ENCODE assay signal across 8 mouse cellular contexts in the genomic region with DNA sequence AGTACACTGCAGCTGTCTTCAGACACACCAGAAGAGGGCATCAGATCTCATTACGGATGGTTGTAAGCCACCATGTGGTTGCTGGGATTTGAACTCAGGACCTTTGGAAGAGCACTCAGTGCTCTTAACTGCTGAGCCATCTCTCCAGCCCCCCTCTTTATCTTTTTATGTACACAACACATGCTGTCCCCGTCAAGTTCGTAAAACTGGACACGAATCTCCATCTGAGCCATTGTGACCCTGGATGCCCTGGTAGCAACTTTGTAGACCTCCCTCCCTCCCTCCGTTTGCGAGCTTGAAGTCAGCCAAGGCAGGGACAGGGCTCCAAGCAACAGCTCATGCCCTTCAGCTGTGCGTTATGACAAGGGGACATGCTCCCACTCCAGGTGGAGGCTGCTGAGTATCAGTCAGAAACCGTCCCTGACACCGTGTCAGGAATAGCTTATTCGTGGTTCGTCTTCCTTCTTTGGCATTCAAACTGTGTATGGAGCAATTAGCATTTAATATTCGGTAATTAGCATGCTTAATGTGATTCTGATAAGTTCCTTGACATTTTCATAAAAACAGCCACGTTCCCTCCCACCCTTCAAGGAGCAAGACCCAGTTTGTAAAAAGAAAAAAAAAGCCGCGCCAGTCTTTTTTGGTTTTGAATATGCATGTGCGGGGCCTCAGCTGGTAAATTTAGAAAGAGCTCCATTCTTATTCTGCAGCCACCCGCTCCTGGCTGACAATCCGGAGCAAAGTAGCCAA. TPM values are rescaled to one million over a fixed set of nuclear protein-coding genes. Genes with fewer than 3 reads are reported as not detected.
DNase-seq lines count a peak whose midpoint lies in the region; ATAC-seq and TF ChIP-seq lines count a peak whose summit lies in the region.

No protein-coding gene starts in this region.

- no peak for TF ChIP-seq CTCF in E14TG2a.4 (conservative IDR thresholded peaks at IDR 0.05; ENCODE audit: low read length)

- no peak for ATAC-seq in heart, embryonic 12.5 days (ENCODE audit: insufficient number of reproducible peaks, low FRiP score)
- no peak for ATAC-seq in hindbrain, embryonic 16.5 days
- ATAC-seq in midbrain, embryonic 11.5 days (ENCODE audit: low FRiP score): 0 out of 2 replicates have a peak, but pooled peaks have one; percentile 14

- H3K9ac ChIP-seq in heart, embryonic 12.5 days: peak overlapping the region; percentile 68
- peak overlapping the region; percentile 52 for H3K9ac ChIP-seq in hindbrain, embryonic 16.5 days (ENCODE audit: low read depth, low read length)
- H3K9ac ChIP-seq in midbrain, embryonic 11.5 days (ENCODE audit: low read length): peak overlapping the region; percentile 79

- H3K36me3 ChIP-seq in heart, embryonic 12.5 days: peaks cover 29% of the 10 kb centered on the region
- H3K36me3 ChIP-seq in E14TG2a.4 (ENCODE audit: insufficient read depth, low read length): peaks cover 38% of the 10 kb centered on the region
- H3K36me3 ChIP-seq in hindbrain, embryonic 16.5 days (ENCODE audit: control insufficient read depth, insufficient read depth, low read length): peaks cover 21% of the 10 kb centered on the region
- H3K36me3 ChIP-seq in midbrain, embryonic 11.5 days (ENCODE audit: control insufficient read depth, insufficient read depth, low read length): peaks cover 8% of the 10 kb centered on the region; the same call in 1 of the 2 replicates

- no peak for DNase-seq in heart, postnatal 36 days
- DNase-seq in embryo, embryonic 11.5 days (ENCODE audit: low read depth, low spot score): peak; percentile 24
- peak; percentile 94 for DNase-seq in midbrain, embryonic 11.5 days (ENCODE audit: low spot score, missing footprints)
- no peak for DNase-seq in ovary, postnatal 36 days (ENCODE audit: low spot score)
- no peak for DNase-seq in Muller cell, postnatal 12 days (ENCODE audit: inconsistent ontology term)

- 6% methylated on average over 18 of the region's 18 CpGs for WGBS in heart, embryonic 12.5 days
- 6% methylated on average over 18 of the region's 18 CpGs for WGBS in hindbrain, embryonic 16.5 days
- WGBS in midbrain, embryonic 11.5 days: 9% methylated on average over 18 of the region's 18 CpGs

- peak overlapping the region; percentile 95 for H3K4me3 ChIP-seq in heart, embryonic 12.5 days
- peak overlapping the region; percentile 100 for H3K4me3 ChIP-seq in E14TG2a.4 (replicated peaks; ENCODE audit: low read length)
- peak overlapping the region; percentile 96 for H3K4me3 ChIP-seq in hindbrain, embryonic 16.5 days (ENCODE audit: low read length)
- peak overlapping the region; percentile 65 for H3K4me3 ChIP-seq in midbrain, embryonic 11.5 days (ENCODE audit: low read depth, low read length)

- intact Hi-C loops in heart, postnatal 36 days (cut with DNase I): no loop called here

- peak overlapping the region; percentile 70 for H3K27ac ChIP-seq in heart, embryonic 12.5 days (ENCODE audit: poor library complexity, severe bottlenecking)
- H3K27ac ChIP-seq in hindbrain, embryonic 16.5 days (ENCODE audit: low read depth, low read length): peak overlapping the region; percentile 84
- peak overlapping the region; percentile 17; the same call in 1 of the 2 replicates for H3K27ac ChIP-seq in midbrain, embryonic 11.5 days (ENCODE audit: low read depth, low read length)

- peak overlapping the region; percentile 94 for H3K4me2 ChIP-seq in heart, embryonic 12.5 days
- H3K4me2 ChIP-seq in hindbrain, embryonic 16.5 days (ENCODE audit: low read length): peak overlapping the region; percentile 84
- H3K4me2 ChIP-seq in midbrain, embryonic 11.5 days: peak overlapping the region; percentile 92

- H3K27me3 ChIP-seq in heart, embryonic 12.5 days (replicated peaks): no peaks in the 10 kb centered on the region
- H3K27me3 ChIP-seq in E14TG2a.4 (ENCODE audit: insufficient read depth, low read length): no peaks in the 10 kb centered on the region
- no peaks in the 10 kb centered on the region for H3K27me3 ChIP-seq in hindbrain, embryonic 16.5 days (replicated peaks; ENCODE audit: control insufficient read depth, insufficient read depth, low read length)
- H3K27me3 ChIP-seq in midbrain, embryonic 11.5 days (ENCODE audit: control insufficient read depth, insufficient read depth, low read length): no peaks in the 10 kb centered on the region

- H3K4me1 ChIP-seq in heart, embryonic 12.5 days (replicated peaks): peaks cover 23% of the 10 kb centered on the region
- H3K4me1 ChIP-seq in E14TG2a.4 (replicated peaks; ENCODE audit: low read depth, low read length): peaks cover 58% of the 10 kb centered on the region
- peaks cover 11% of the 10 kb centered on the region for H3K4me1 ChIP-seq in hindbrain, embryonic 16.5 days (ENCODE audit: control insufficient read depth, insufficient read depth, low read depth, low read length)
- peaks cover 13% of the 10 kb centered on the region for H3K4me1 ChIP-seq in midbrain, embryonic 11.5 days (ENCODE audit: control insufficient read depth, insufficient read depth, low read length)

- no peaks in the 10 kb centered on the region for H3K9me3 ChIP-seq in heart, embryonic 12.5 days (replicated peaks)
- no peaks in the 10 kb centered on the region for H3K9me3 ChIP-seq in E14TG2a.4 (ENCODE audit: low read length)
- no peaks in the 10 kb centered on the region for H3K9me3 ChIP-seq in hindbrain, embryonic 16.5 days (ENCODE audit: control insufficient read depth, low read length)
- no peaks in the 10 kb centered on the region for H3K9me3 ChIP-seq in midbrain, embryonic 11.5 days (ENCODE audit: control insufficient read depth, low read length)

RNA-seq across cellular contexts. Expression of a gene that starts 0.7 kb away (rescaled TPM):
- 129 and 135 TPM in 2 replicates for polyA plus RNA-seq in heart, embryonic 12.5 days (2016; fragmentation: Nextera tagmentation; extraction: Ambion mirVana)
- total RNA-seq in heart, postnatal 36 days (2021): 10 to 100 TPM; 17.5 to 18.7 TPM
- polyA plus RNA-seq in hindbrain, embryonic 16.5 days (2015; fragmentation: Nextera tagmentation; extraction: Ambion mirVana): 179 and 186 TPM in 2 replicates
- polyA plus RNA-seq in midbrain, embryonic 11.5 days (2014; fragmentation: Nextera tagmentation; extraction: Ambion mirVana): 146 and 163 TPM in 2 replicates

RNA-seq across cellular contexts. Expression of a gene that starts 11.8 kb away (rescaled TPM):
- polyA plus RNA-seq in heart, embryonic 12.5 days (2016; fragmentation: Nextera tagmentation; extraction: Ambion mirVana): 0.14 and 0.36 TPM in 2 replicates
- under 1 TPM in 1 of 2 experiments, not detected in 1; 0.56 TPM for total RNA-seq in heart, postnatal 36 days (2021)
- polyA plus RNA-seq in hindbrain, embryonic 16.5 days (2015; fragmentation: Nextera tagmentation; extraction: Ambion mirVana): 0.72 and 0.95 TPM in 2 replicates
- polyA plus RNA-seq in midbrain, embryonic 11.5 days (2014; fragmentation: Nextera tagmentation; extraction: Ambion mirVana): 0.25 TPM in 1 of 2 replicates, not detected in the other

RNA-seq across cellular contexts. Expression of a gene that starts 32.4 kb away (rescaled TPM):
- polyA plus RNA-seq in heart, embryonic 12.5 days (2016; fragmentation: Nextera tagmentation; extraction: Ambion mirVana): 71.3 TPM in 2 replicates
- 10 to 100 TPM; 38.5 to 43.2 TPM for total RNA-seq in heart, postnatal 36 days (2021)
- 84.8 and 92.4 TPM in 2 replicates for polyA plus RNA-seq in hindbrain, embryonic 16.5 days (2015; fragmentation: Nextera tagmentation; extraction: Ambion mirVana)
- 101 and 107 TPM in 2 replicates for polyA plus RNA-seq in midbrain, embryonic 11.5 days (2014; fragmentation: Nextera tagmentation; extraction: Ambion mirVana)

RNA-seq across cellular contexts. Expression of a gene that starts 36.2 kb away (rescaled TPM):
- 200 and 211 TPM in 2 replicates for polyA plus RNA-seq in heart, embryonic 12.5 days (2016; fragmentation: Nextera tagmentation; extraction: Ambion mirVana)
- total RNA-seq in heart, postnatal 36 days (2021): 100 to 1,000 TPM; 123 to 130 TPM
- 157 and 162 TPM in 2 replicates for polyA plus RNA-seq in hindbrain, embryonic 16.5 days (2015; fragmentation: Nextera tagmentation; extraction: Ambion mirVana)
- 216 and 221 TPM in 2 replicates for polyA plus RNA-seq in midbrain, embryonic 11.5 days (2014; fragmentation: Nextera tagmentation; extraction: Ambion mirVana)

RNA-seq across cellular contexts. Expression of a gene that starts 52.5 kb away (rescaled TPM):
- polyA plus RNA-seq in heart, embryonic 12.5 days (2016; fragmentation: Nextera tagmentation; extraction: Ambion mirVana): 0.11 and 0.18 TPM in 2 replicates
- 1 to 10 TPM; 3.7 to 5.5 TPM for total RNA-seq in heart, postnatal 36 days (2021)
- not detected in 2 replicates for polyA plus RNA-seq in hindbrain, embryonic 16.5 days (2015; fragmentation: Nextera tagmentation; extraction: Ambion mirVana)
- polyA plus RNA-seq in midbrain, embryonic 11.5 days (2014; fragmentation: Nextera tagmentation; extraction: Ambion mirVana): not detected in 2 replicates

Comparison
In these comparisons a context has a peak if more than half of its experiments do, and no peak if none do; other contexts are left out.
1. H3K27ac ChIP-seq: peak in every context shown above with its lines; median percentile 84 in hindbrain, embryonic 16.5 days; 70 in heart, embryonic 12.5 days; 17 in midbrain, embryonic 11.5 days.
2. DNase-seq: peak in embryo, embryonic 11.5 days (single experiment) and midbrain, embryonic 11.5 days (single experiment); none in heart, postnatal 36 days (0 of 2), ovary, postnatal 36 days (single experiment) and Muller cell, postnatal 12 days (single experiment).
3. Peak in every context shown above with its lines, with median percentiles within 50 percentile points of each other: H3K4me2 ChIP-seq, H3K4me3 ChIP-seq and H3K9ac ChIP-seq.